Mouse (Mus musculus) olfactory bulb, adult 2 months (tissue): ENCODE measurements around the gene Tspear. TPM values are rescaled to one million over a fixed set of nuclear protein-coding genes. Genes with fewer than 3 reads are reported as not detected.

Experiments used
- H3K27ac ChIP-seq: fragments of 200-500 bp; 2 replicates; pipeline ENCODE4 v1.5.1; 2012; ENCODE audit warnings: low read depth, low read length; ENCODE audit not compliant: insufficient read depth
- H3K4me1 ChIP-seq: fragments of 200-500 bp; 2 replicates; pipeline ENCODE4 v1.6.1; 2012; ENCODE audit warnings: low read length; ENCODE audit not compliant: control insufficient read depth, insufficient read depth
- H3K4me3 ChIP-seq: fragments of 200-500 bp; 2 replicates; pipeline ENCODE4 v1.5.1; 2012; ENCODE audit warnings: mild to moderate bottlenecking, low read depth, low read length, moderate library complexity; ENCODE audit not compliant: insufficient read depth
- CTCF ChIP-seq: fragments of 200-500 bp; IDR thresholded peaks from 2 replicates; pipeline ENCODE4 v1.5.1; 2012; ENCODE audit warnings: low read depth, mild to moderate bottlenecking, low read length, moderate library complexity; ENCODE audit not compliant: insufficient read depth
- POLR2A ChIP-seq: fragments of 200-500 bp; IDR thresholded peaks from 2 replicates; pipeline ENCODE4 v1.6.1; 2012; ENCODE audit warnings: mild to moderate bottlenecking, low read depth, low read length, moderate library complexity; ENCODE audit not compliant: insufficient read depth
- WGBS: fragments of 180-500 bp; shearing (Covaris S2); methylation state at CpG from one replicate; pipeline ENCODE4 v1.1.7; 2018; 5-methylcytosine and 5-hydroxymethylcytosine counted together
- polyA plus RNA-seq: library from polyadenylated mRNA; stranded (reverse); fragments of >200 nt; gene quantifications from 2 replicates; pipeline ENCODE4 v1.2.4, GENCODE M21; 2012; ENCODE audit warnings: low replicate concordance; ENCODE audit not compliant: missing spikeins, insufficient read depth, insufficient read length

Tspear gene
- polyA plus RNA-seq, 1 experiment, result not detected

GRCm38 (mm10) chr10:77878985-77879384, 192.6 kb downstream of the Tspear start:
- Histone ChIP-seq H3K4me1 (no peaks in the 10 kb centered on the region), H3K27ac (no peak overlapping the region), H3K4me3 (no peak overlapping the region)
- 74% methylated on average over 6 of the region's 6 CpGs for WGBS
- TF ChIP-seq POLR2A (no peak), CTCF (peak; percentile 47; the same call in 1 of the 2 replicates)

- H3K4me3 ChIP-seq, result no peak overlapping the region
- H3K27ac ChIP-seq, result no peak overlapping the region
- H3K4me1 ChIP-seq, result no peaks in the 10 kb centered on the region
- no peak for TF ChIP-seq POLR2A
- TF ChIP-seq CTCF, result no peak
- 88% methylated on average over 3 of the region's 3 CpGs for WGBS
Measured at GRCm38 (mm10) chr10:77880305-77880704, 193.9 kb downstream of the Tspear start.

- WGBS, result 85% methylated on average over 5 of the region's 5 CpGs
- Histone ChIP-seq H3K4me3 (no peak overlapping the region), H3K4me1 (no peaks in the 10 kb centered on the region), H3K27ac (no peak overlapping the region)
- TF ChIP-seq POLR2A, result no peak
- TF ChIP-seq CTCF, result no peak
Measured at GRCm38 (mm10) chr10:77882553-77882952, 196.2 kb downstream of the Tspear start.

GRCm38 (mm10) chr10:77886007-77886747, 199.8 kb downstream of the Tspear start:
- 62% methylated on average over 12 of the region's 12 CpGs for WGBS
- H3K4me3 ChIP-seq, result no peak overlapping the region
- no peak for TF ChIP-seq POLR2A
- TF ChIP-seq CTCF, result no peak
- H3K27ac ChIP-seq, result no peak overlapping the region
- H3K4me1 ChIP-seq, result no peaks in the 10 kb centered on the region

GRCm38 (mm10) chr10:77890987-77891565, 204.7 kb downstream of the Tspear start:
- Histone ChIP-seq H3K27ac (no peak overlapping the region), H3K4me1 (0 out of 2 replicates have a peak, but pooled peaks cover 4% of the 10 kb centered on the region), H3K4me3 (no peak overlapping the region)
- WGBS, result 76% methylated on average over 8 of the region's 8 CpGs
- TF ChIP-seq POLR2A (no peak), CTCF (no peak)

GRCm38 (mm10) chr10:77895562-77895961, 209.2 kb downstream of the Tspear start:
- 77% methylated on average over 5 of the region's 5 CpGs for WGBS
- Histone ChIP-seq H3K27ac (no peak overlapping the region), H3K4me1 (0 out of 2 replicates have a peak, but pooled peaks cover 4% of the 10 kb centered on the region), H3K4me3 (no peak overlapping the region)
- TF ChIP-seq CTCF (no peak), POLR2A (no peak)

- WGBS, result 71% methylated on average over 7 of the region's 7 CpGs
- H3K4me1 ChIP-seq, result peaks cover 14% of the 10 kb centered on the region
- no peak overlapping the region for H3K4me3 ChIP-seq
- TF ChIP-seq POLR2A, result no peak
- TF ChIP-seq CTCF, result no peak
- no peak overlapping the region for H3K27ac ChIP-seq
Measured at GRCm38 (mm10) chr10:77900126-77900525, 213.8 kb downstream of the Tspear start.

GRCm38 (mm10) chr10:77900903-77901818, 214.8 kb downstream of the Tspear start:
- WGBS, result 89% methylated on average over 27 of the region's 27 CpGs

GRCm38 (mm10) chr10:77901871-77902210, 215.5 kb downstream of the Tspear start:
- H3K4me3 ChIP-seq, result peak overlapping the region; percentile 53
- TF ChIP-seq CTCF, result no peak
- no peak for TF ChIP-seq POLR2A
- 6% methylated on average over 14 of the region's 14 CpGs for WGBS
- H3K27ac ChIP-seq, result no peak overlapping the region
- peaks cover 14% of the 10 kb centered on the region for H3K4me1 ChIP-seq

More at GRCm38 (mm10) chr10:77900903-77901818, 214.8 kb downstream of the Tspear start:
- Histone ChIP-seq H3K27ac (no peak overlapping the region), H3K4me3 (peak overlapping the region; percentile 53; the same call in 1 of the 2 replicates), H3K4me1 (peaks cover 14% of the 10 kb centered on the region)
- no peak for TF ChIP-seq CTCF
- no peak for TF ChIP-seq POLR2A
